Mouse (Mus musculus): ENCODE results near the gene Ttll11. TPM values are rescaled to one million over a fixed set of nuclear protein-coding genes. Genes with fewer than 3 reads are reported as not detected.

The Ttll11 gene
- polyA plus RNA-seq, 1 experiment = 47.6 TPM

DNA sequence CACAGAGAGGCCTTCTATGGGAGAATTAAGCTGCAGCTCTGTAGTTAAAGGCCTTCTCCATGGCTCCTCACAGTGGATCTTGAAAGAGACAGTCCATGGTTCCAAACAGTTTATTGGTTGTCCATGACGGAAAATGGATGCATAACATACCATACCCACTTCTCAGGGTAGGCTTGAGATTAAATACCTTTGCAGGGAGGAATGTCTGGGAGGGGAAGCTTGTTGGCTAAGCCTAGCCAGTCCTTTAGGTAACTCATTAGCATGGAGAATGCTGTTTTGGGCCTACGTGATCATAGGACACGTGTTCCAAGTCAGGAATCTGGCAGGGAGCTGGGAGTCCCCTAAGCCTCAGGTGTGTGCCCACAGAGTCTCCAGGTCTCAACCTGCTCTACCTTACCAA lies 12.5 kb upstream of the Ttll11 start:
- no peaks in the 10 kb centered on the region for H3K27me3 ChIP-seq (ENCODE audit: control insufficient read depth, insufficient read depth, low read length)
- no peak overlapping the region for H3K27ac ChIP-seq (ENCODE audit: control insufficient read depth, insufficient read depth, low read depth, low read length)
- H3K36me3 ChIP-seq (ENCODE audit: control insufficient read depth, insufficient read depth, low read length) = no peaks in the 10 kb centered on the region
- TF ChIP-seq POLR2A (IDR thresholded peaks at IDR 0.05; ENCODE audit: control insufficient read depth, low read depth, low read length) (no peak), CTCF (IDR thresholded peaks at IDR 0.05; ENCODE audit: control insufficient read depth, insufficient read depth, insufficient replicate concordance, low read depth, low read length) (no peak)
- no peak overlapping the region for H3K4me3 ChIP-seq (ENCODE audit: control insufficient read depth, low read depth, low read length)
- peaks cover 2% of the 10 kb centered on the region for H3K4me1 ChIP-seq (ENCODE audit: control insufficient read depth, insufficient read depth, low read length)

DNA sequence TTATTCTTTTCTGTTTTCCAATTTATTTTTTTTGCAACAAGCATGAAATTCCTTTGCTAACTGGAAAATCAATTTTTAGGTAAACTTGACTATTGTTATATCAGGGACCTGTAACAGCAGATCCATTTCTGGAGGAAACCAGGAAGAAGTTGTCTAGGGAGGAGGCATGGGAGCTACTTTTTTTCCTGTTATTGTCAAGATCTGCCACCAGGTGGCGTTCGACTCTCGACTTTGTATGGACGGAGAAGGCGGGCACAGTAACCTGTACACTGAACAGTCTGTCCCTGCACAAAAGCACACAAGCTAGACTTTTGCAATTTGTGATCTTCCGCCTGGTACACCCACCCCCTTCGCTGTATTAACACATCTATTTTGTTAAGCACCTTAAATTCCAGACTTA lies 4.2 kb upstream of the Ttll11 start:
- no peaks in the 10 kb centered on the region; the same call in 1 of the 2 replicates for H3K27me3 ChIP-seq (ENCODE audit: control insufficient read depth, insufficient read depth, low read length)
- TF ChIP-seq CTCF (IDR thresholded peaks at IDR 0.05; ENCODE audit: control insufficient read depth, insufficient read depth, insufficient replicate concordance, low read depth, low read length) (peak; percentile 72), POLR2A (IDR thresholded peaks at IDR 0.05; ENCODE audit: control insufficient read depth, low read depth, low read length) (no peak)
- no peaks in the 10 kb centered on the region for H3K36me3 ChIP-seq (ENCODE audit: control insufficient read depth, insufficient read depth, low read length)
- no peak overlapping the region for H3K27ac ChIP-seq (ENCODE audit: control insufficient read depth, insufficient read depth, low read depth, low read length)
- 0 out of 2 replicates have a peak, but pooled peaks cover 3% of the 10 kb centered on the region for H3K4me1 ChIP-seq (ENCODE audit: control insufficient read depth, insufficient read depth, low read length)
- H3K4me3 ChIP-seq (ENCODE audit: control insufficient read depth, low read depth, low read length) = no peak overlapping the region

DNA sequence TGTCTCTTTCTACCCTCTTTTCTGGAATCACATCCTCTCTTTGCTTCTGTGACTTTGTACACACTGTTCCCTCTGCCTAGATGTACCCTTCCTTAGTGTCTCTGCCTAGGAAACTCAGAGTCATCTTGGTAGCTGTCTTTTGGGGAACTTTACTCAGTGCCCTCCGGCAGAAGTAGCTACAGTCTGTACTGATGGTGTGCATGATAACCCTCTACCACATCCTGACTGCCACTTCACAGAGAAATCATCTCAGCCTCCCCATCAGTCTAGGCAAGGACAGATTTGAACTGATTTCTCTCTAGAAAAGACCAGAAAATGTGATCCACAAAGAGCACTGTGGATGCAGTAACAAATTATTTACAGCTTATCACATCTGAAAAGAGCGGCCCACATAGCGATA lies 2.2 kb upstream of the Ttll11 start:
- H3K4me3 ChIP-seq (ENCODE audit: control insufficient read depth, low read depth, low read length) = no peak overlapping the region
- TF ChIP-seq POLR2A (IDR thresholded peaks at IDR 0.05; ENCODE audit: control insufficient read depth, low read depth, low read length) (no peak), CTCF (IDR thresholded peaks at IDR 0.05; ENCODE audit: control insufficient read depth, insufficient read depth, insufficient replicate concordance, low read depth, low read length) (no peak)
- H3K27me3 ChIP-seq (ENCODE audit: control insufficient read depth, insufficient read depth, low read length) = no peaks in the 10 kb centered on the region; the same call in 1 of the 2 replicates
- peaks cover 3% of the 10 kb centered on the region for H3K36me3 ChIP-seq (ENCODE audit: control insufficient read depth, insufficient read depth, low read length)
- peaks cover 11% of the 10 kb centered on the region for H3K4me1 ChIP-seq (ENCODE audit: control insufficient read depth, insufficient read depth, low read length)
- no peak overlapping the region for H3K27ac ChIP-seq (ENCODE audit: control insufficient read depth, insufficient read depth, low read depth, low read length)

DNA sequence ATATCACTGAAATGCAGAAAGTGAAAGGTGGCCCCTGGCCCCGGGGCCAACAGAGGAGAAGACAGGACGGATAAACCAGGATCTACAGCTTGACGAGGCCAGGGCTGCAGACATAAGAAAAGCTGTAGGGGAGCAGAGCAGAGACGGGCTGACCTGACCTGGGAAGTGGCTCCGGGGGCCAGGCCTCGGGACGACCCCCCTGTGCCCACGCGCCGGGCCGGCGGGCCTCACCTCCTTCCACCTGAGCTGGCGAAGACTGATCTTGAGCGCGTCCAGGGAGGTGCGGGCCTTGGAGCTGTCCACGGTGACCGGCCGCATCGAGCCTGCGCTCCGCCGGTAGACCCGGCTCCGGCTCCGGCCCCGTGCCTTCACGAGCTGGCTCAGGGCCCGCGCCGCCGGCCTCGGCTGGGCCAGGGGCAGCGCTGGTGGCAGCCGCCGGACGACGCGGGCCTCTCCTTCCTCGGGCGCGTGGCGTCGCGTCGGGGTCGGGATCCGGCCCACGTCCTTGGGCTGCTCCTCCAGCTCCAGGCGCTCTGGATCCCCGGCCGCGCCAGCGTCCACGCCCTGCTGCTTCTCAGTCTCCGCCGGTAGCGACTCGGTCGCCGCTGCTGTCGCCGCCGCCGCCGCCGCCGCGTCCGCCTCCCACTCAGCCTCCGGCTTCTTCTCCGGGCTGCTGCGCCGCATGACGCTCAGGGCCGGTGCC lies 621 bp downstream of the Ttll11 start:
- Histone ChIP-seq H3K27ac (ENCODE audit: control insufficient read depth, insufficient read depth, low read depth, low read length) (peak overlapping the region; percentile 98), H3K4me3 (ENCODE audit: control insufficient read depth, low read depth, low read length) (peak overlapping the region; percentile 89), H3K4me1 (ENCODE audit: control insufficient read depth, insufficient read depth, low read length) (peaks cover 11% of the 10 kb centered on the region), H3K27me3 (ENCODE audit: control insufficient read depth, insufficient read depth, low read length) (no peaks in the 10 kb centered on the region; the same call in 1 of the 2 replicates), H3K36me3 (ENCODE audit: control insufficient read depth, insufficient read depth, low read length) (peaks cover 3% of the 10 kb centered on the region)
- TF ChIP-seq CTCF (IDR thresholded peaks at IDR 0.05; ENCODE audit: control insufficient read depth, insufficient read depth, insufficient replicate concordance, low read depth, low read length) (no peak), POLR2A (IDR thresholded peaks at IDR 0.05; ENCODE audit: control insufficient read depth, low read depth, low read length) (peak; percentile 2; the same call in 1 of the 2 replicates)

DNA sequence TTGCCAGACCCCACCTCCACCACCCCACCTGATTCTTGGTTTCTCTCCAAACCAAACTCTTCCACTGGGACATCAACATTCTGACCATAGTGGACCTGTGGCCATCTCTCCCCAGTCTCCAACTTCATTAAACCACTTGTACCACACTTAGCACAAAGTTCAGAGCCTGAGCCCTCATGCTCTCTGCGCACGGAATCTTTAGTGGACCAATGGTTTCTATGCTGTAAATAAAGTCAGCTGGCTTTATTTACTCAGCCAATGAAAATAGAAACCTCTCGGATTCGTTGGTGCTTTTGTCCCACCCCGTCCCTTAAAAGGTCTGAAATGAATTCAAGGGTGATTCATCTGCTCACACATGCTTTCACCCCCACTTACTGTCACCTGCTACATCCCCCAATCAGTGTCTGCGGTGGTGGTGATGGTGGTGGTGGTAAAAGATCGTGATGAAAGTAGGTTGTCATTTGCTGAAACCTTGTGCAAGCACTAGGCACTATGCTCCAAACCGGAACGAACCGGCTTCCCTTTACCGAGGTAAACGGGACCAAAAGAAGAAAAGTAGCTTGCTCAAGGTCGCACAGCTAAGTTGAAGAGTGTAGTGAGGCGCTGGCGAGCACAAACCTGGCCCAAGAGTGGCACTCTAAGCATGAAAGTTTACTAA lies 1.3 kb downstream of the Ttll11 start:
- Histone ChIP-seq H3K27me3 (ENCODE audit: control insufficient read depth, insufficient read depth, low read length) (no peaks in the 10 kb centered on the region; the same call in 1 of the 2 replicates), H3K36me3 (ENCODE audit: control insufficient read depth, insufficient read depth, low read length) (peaks cover 3% of the 10 kb centered on the region), H3K4me3 (ENCODE audit: control insufficient read depth, low read depth, low read length) (peak overlapping the region; percentile 89), H3K27ac (ENCODE audit: control insufficient read depth, insufficient read depth, low read depth, low read length) (no peak overlapping the region; the same call in 1 of the 2 replicates), H3K4me1 (ENCODE audit: control insufficient read depth, insufficient read depth, low read length) (peaks cover 11% of the 10 kb centered on the region)
- TF ChIP-seq POLR2A (IDR thresholded peaks at IDR 0.05; ENCODE audit: control insufficient read depth, low read depth, low read length) (no peak; the same call in 1 of the 2 replicates), CTCF (IDR thresholded peaks at IDR 0.05; ENCODE audit: control insufficient read depth, insufficient read depth, insufficient replicate concordance, low read depth, low read length) (no peak)

DNA sequence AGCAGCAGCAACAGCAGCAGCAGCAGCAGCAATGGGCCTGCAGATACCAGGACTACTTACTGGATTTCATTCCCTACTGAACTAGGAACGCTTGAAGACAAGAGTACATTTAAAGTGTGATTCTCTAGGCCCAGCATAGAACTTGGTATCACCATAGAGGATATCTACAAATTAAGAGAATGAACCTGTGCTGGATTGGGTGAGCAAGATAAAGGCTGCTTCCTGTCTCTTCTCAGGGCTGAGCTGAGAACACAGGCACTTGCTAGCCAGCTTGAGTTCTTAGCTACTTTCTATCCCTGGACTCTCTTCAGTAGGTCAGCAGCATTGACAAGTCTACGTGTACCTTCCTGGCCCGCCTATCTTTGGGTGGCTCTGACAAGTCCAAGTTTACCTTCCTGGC lies 2.0 kb downstream of the Ttll11 start:
- Histone ChIP-seq H3K27ac (ENCODE audit: control insufficient read depth, insufficient read depth, low read depth, low read length) (no peak overlapping the region; the same call in 1 of the 2 replicates), H3K36me3 (ENCODE audit: control insufficient read depth, insufficient read depth, low read length) (peaks cover 3% of the 10 kb centered on the region), H3K27me3 (ENCODE audit: control insufficient read depth, insufficient read depth, low read length) (no peaks in the 10 kb centered on the region; the same call in 1 of the 2 replicates), H3K4me1 (ENCODE audit: control insufficient read depth, insufficient read depth, low read length) (peaks cover 11% of the 10 kb centered on the region), H3K4me3 (ENCODE audit: control insufficient read depth, low read depth, low read length) (peak overlapping the region; percentile 89)
- TF ChIP-seq POLR2A (IDR thresholded peaks at IDR 0.05; ENCODE audit: control insufficient read depth, low read depth, low read length) = no peak
- TF ChIP-seq CTCF (IDR thresholded peaks at IDR 0.05; ENCODE audit: control insufficient read depth, insufficient read depth, insufficient replicate concordance, low read depth, low read length) = no peak

DNA sequence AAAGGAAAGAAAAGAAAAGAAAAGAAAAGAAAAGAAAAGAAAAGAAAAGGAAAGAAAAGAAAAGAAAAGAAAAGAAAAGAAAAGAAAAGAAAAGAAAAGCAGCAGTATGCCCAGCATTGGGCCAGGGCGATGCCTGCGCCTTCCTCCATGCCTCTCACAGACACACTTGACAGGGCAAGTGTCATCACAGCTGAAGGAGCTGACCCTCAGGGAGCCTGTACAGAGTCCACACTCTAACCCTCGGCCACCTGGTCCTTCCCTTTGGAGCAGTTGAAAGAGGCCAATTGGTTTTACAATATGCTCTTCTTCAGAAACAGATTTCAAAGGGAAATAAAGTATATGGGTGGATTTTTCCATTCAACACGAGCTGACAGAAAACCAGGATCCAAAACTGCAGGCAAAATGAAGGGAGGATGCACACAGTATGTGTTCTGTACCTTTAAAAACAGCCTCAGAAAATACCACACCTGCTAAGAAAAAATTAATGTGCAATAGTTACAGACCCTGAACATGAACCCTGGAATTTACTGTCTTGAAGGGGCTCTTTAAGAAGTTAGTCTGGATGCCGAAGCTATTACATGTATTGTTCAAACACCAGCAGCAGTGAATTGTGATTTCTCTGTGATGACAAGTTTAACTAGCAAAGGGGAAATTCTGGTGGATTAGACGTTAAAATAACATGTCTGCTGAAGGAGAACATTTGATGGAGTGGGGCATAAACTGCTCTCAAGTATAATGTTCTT lies 7.3 kb downstream of the Ttll11 start:
- H3K27ac ChIP-seq (ENCODE audit: control insufficient read depth, insufficient read depth, low read depth, low read length) = no peak overlapping the region
- no peaks in the 10 kb centered on the region for H3K27me3 ChIP-seq (ENCODE audit: control insufficient read depth, insufficient read depth, low read length)
- TF ChIP-seq POLR2A (IDR thresholded peaks at IDR 0.05; ENCODE audit: control insufficient read depth, low read depth, low read length) (no peak), CTCF (IDR thresholded peaks at IDR 0.05; ENCODE audit: control insufficient read depth, insufficient read depth, insufficient replicate concordance, low read depth, low read length) (no peak)
- H3K4me3 ChIP-seq (ENCODE audit: control insufficient read depth, low read depth, low read length) = no peak overlapping the region
- no peaks in the 10 kb centered on the region; the same call in none of the 2 replicates for H3K36me3 ChIP-seq (ENCODE audit: control insufficient read depth, insufficient read depth, low read length)
- H3K4me1 ChIP-seq (ENCODE audit: control insufficient read depth, insufficient read depth, low read length) = peaks cover 3% of the 10 kb centered on the region; the same call in 1 of the 2 replicates

Data from testis, adult 2 months (tissue).